Mouse (Mus musculus): ENCODE measurements at regions not wholly inside any gene's neighbourhood (a gene's known extent, or its start where the extent isn't known, plus 50 kb on each side); places are given as distances from the start of the nearest gene placed in this dataset.
A peak's percentile ranks its signal among the peaks of the same experiment; 100 is the strongest.

DNA sequence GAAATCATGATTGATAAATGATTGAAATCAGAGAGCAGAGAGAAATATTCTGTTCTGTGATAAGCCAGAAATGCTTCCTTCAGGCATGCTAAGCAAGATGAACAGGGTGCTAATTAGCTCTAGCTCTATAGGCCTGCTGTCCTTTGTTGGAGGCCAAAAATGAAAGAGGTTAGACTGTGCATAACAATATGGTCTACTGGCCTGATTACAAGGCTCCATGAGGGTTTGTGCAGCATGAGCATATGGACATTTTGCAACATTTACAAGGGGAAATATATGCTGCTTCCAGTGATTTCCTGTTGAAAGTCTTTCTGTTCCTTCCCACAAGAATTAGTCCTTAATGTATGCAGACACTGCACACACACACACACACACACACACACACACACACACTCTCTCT lies 114.3 kb downstream of the Ldoc1 start:
- DNase-seq (ENCODE audit: low spot score): peak; percentile 2

GRCm38 (mm10) chrX:61824330-61824729 lies 115.0 kb downstream of the Ldoc1 start:
- no peak for DNase-seq (ENCODE audit: low spot score)
